Mouse (Mus musculus) MEL (cell line): Measurements from ENCODE around the gene Sh2d1b2.

ENCODE experiments used
- BHLHE40 ChIP-seq: IDR thresholded peaks from 2 replicates; pipeline ENCODE4 v1.6.1; 2012; ENCODE audit warnings: low read depth, mild to moderate bottlenecking, inconsistent platforms, low read length, improper control_type of control experiment, borderline replicate concordance
- MXI1 ChIP-seq: IDR thresholded peaks from 2 replicates; pipeline ENCODE4 v1.6.1; 2011; ENCODE audit warnings: mild to moderate bottlenecking, low read depth, low read length, improper control_type of control experiment
- NRF1 ChIP-seq: IDR thresholded peaks from 2 replicates; pipeline ENCODE4 v1.6.1; 2014; ENCODE audit warnings: low read depth, mild to moderate bottlenecking, inconsistent platforms, low read length, improper control_type of control experiment, moderate library complexity; ENCODE audit not compliant: poor library complexity, insufficient read depth, severe bottlenecking

GRCm38 (mm10) chr1:170294786-170295570 is 62.4 kb downstream of the Sh2d1b2 start:
- TF ChIP-seq NRF1 (no peak), MXI1 (no peak), BHLHE40 (no peak)
